Mouse (Mus musculus): ENCODE results near the gene Neu3. TPM values are rescaled to one million over a fixed set of nuclear protein-coding genes. Genes with fewer than 3 reads are reported as not detected.

Neu3 gene
- total RNA-seq (2014; rRNA removed; ENCODE audit: low replicate concordance) (3.7 and 4.7 TPM in 2 replicates), polyA plus RNA-seq (2015; fragmentation: Nextera tagmentation; extraction: Ambion mirVana) (3.0 and 3.3 TPM in 2 replicates)

- Histone ChIP-seq H3K4me2 (ENCODE audit: low read depth, low read length) (peak within 1 kb of the TSS; percentile 76), H3K9me3 (replicated peaks; ENCODE audit: control insufficient read depth, low read length) (no peaks in the 10 kb centered on the region), H3K9ac (replicated peaks; ENCODE audit: low read depth, low read length) (peak within 1 kb of the TSS; percentile 64), H3K4me3 (ENCODE audit: low read depth, low read length) (peak within 1 kb of the TSS; percentile 64), H3K27me3 (ENCODE audit: control insufficient read depth, insufficient read depth, low read length) (no peaks in the 10 kb centered on the region), H3K4me1 (ENCODE audit: control insufficient read depth, insufficient read depth) (peaks cover 27% of the 10 kb centered on the region), H3K36me3 (replicated peaks; ENCODE audit: control insufficient read depth, insufficient read depth, low read length) (no peaks in the 10 kb centered on the region), H3K27ac (ENCODE audit: low read depth) (peak within 1 kb of the TSS; percentile 92)
- TF ChIP-seq EP300 (IDR thresholded peaks at IDR 0.05; ENCODE audit: low read depth) (no peak), CTCF (IDR thresholded peaks at IDR 0.05; ENCODE audit: low read depth) (peak; percentile 21; the same call in 1 of the 2 replicates)
- WGBS: under 1% methylated on average over 26 of the region's 26 CpGs
- ATAC-seq (ENCODE audit: insufficient read depth, low read depth): peak; percentile 100
- peak; percentile 96 for DNase-seq (ENCODE audit: low spot score)
These were observed at the start of gene Neu3 for GRCm38 (mm10) chr7:99828083-99828570. Gene Neu3 (minus strand): TSS chr7:99828417.

GRCm38 (mm10) chr7:99876345-99876744 is 48.1 kb upstream of the Neu3 start:
- peak; percentile 72 for ATAC-seq (ENCODE audit: insufficient read depth, low read depth)
- TF ChIP-seq CTCF (IDR thresholded peaks at IDR 0.05; ENCODE audit: low read depth) (peak; percentile 97), EP300 (IDR thresholded peaks at IDR 0.05; ENCODE audit: low read depth) (no peak)
- 0% methylated on average over 3 of the region's 3 CpGs for WGBS

GRCm38 (mm10) chr7:99875891-99876290 is 47.7 kb upstream of the Neu3 start:
- H3K36me3 ChIP-seq (replicated peaks; ENCODE audit: control insufficient read depth, insufficient read depth, low read length): no peaks in the 10 kb centered on the region
- H3K27me3 ChIP-seq (ENCODE audit: control insufficient read depth, insufficient read depth, low read length): no peaks in the 10 kb centered on the region; the same call in 1 of the 2 replicates
- DNase-seq (ENCODE audit: low spot score): no peak
- no peak overlapping the region for H3K4me3 ChIP-seq (ENCODE audit: low read depth, low read length)
- no peak overlapping the region for H3K4me2 ChIP-seq (ENCODE audit: low read depth, low read length)
- H3K27ac ChIP-seq (ENCODE audit: low read depth): no peak overlapping the region
- TF ChIP-seq CTCF (IDR thresholded peaks at IDR 0.05; ENCODE audit: low read depth) (no peak), EP300 (IDR thresholded peaks at IDR 0.05; ENCODE audit: low read depth) (no peak)
- H3K9me3 ChIP-seq (replicated peaks; ENCODE audit: control insufficient read depth, low read length): no peaks in the 10 kb centered on the region
- WGBS: 30% methylated on average over 5 of the region's 5 CpGs
- no peak for ATAC-seq (ENCODE audit: insufficient read depth, low read depth)
- 0 out of 2 replicates have a peak, but pooled peaks cover 8% of the 10 kb centered on the region for H3K4me1 ChIP-seq (ENCODE audit: control insufficient read depth, insufficient read depth)
- no peak overlapping the region for H3K9ac ChIP-seq (replicated peaks; ENCODE audit: low read depth, low read length)

More at GRCm38 (mm10) chr7:99876345-99876744, 48.1 kb upstream of the Neu3 start:
- no peaks in the 10 kb centered on the region for H3K36me3 ChIP-seq (replicated peaks; ENCODE audit: control insufficient read depth, insufficient read depth, low read length)
- H3K9ac ChIP-seq (replicated peaks; ENCODE audit: low read depth, low read length): no peak overlapping the region
- no peaks in the 10 kb centered on the region for H3K9me3 ChIP-seq (replicated peaks; ENCODE audit: control insufficient read depth, low read length)
- H3K4me1 ChIP-seq (ENCODE audit: control insufficient read depth, insufficient read depth): 0 out of 2 replicates have a peak, but pooled peaks cover 8% of the 10 kb centered on the region
- no peaks in the 10 kb centered on the region; the same call in 1 of the 2 replicates for H3K27me3 ChIP-seq (ENCODE audit: control insufficient read depth, insufficient read depth, low read length)
- DNase-seq (ENCODE audit: low spot score): peak; percentile 80
- no peak overlapping the region for H3K27ac ChIP-seq (ENCODE audit: low read depth)
- H3K4me3 ChIP-seq (ENCODE audit: low read depth, low read length): no peak overlapping the region
- no peak overlapping the region for H3K4me2 ChIP-seq (ENCODE audit: low read depth, low read length)

GRCm38 (mm10) chr7:99873965-99874364 is 45.7 kb upstream of the Neu3 start:
- H3K27ac ChIP-seq (ENCODE audit: low read depth): no peak overlapping the region
- TF ChIP-seq EP300 (IDR thresholded peaks at IDR 0.05; ENCODE audit: low read depth) (no peak), CTCF (IDR thresholded peaks at IDR 0.05; ENCODE audit: low read depth) (no peak)
- no peak overlapping the region for H3K4me3 ChIP-seq (ENCODE audit: low read depth, low read length)
- no peak for DNase-seq (ENCODE audit: low spot score)
- H3K36me3 ChIP-seq (replicated peaks; ENCODE audit: control insufficient read depth, insufficient read depth, low read length): no peaks in the 10 kb centered on the region
- H3K27me3 ChIP-seq (ENCODE audit: control insufficient read depth, insufficient read depth, low read length): no peaks in the 10 kb centered on the region; the same call in 1 of the 2 replicates
- H3K4me2 ChIP-seq (ENCODE audit: low read depth, low read length): no peak overlapping the region
- no peak for ATAC-seq (ENCODE audit: insufficient read depth, low read depth)
- H3K9ac ChIP-seq (replicated peaks; ENCODE audit: low read depth, low read length): no peak overlapping the region
- 27% methylated on average over 6 of the region's 6 CpGs for WGBS
- no peaks in the 10 kb centered on the region for H3K9me3 ChIP-seq (replicated peaks; ENCODE audit: control insufficient read depth, low read length)
- 0 out of 2 replicates have a peak, but pooled peaks cover 8% of the 10 kb centered on the region for H3K4me1 ChIP-seq (ENCODE audit: control insufficient read depth, insufficient read depth)

GRCm38 (mm10) chr7:99869296-99869695 is 41.1 kb upstream of the Neu3 start:
- no peaks in the 10 kb centered on the region for H3K9me3 ChIP-seq (replicated peaks; ENCODE audit: control insufficient read depth, low read length)
- H3K27ac ChIP-seq (ENCODE audit: low read depth): no peak overlapping the region
- no peak for DNase-seq (ENCODE audit: low spot score)
- no peak for ATAC-seq (ENCODE audit: insufficient read depth, low read depth)
- H3K9ac ChIP-seq (replicated peaks; ENCODE audit: low read depth, low read length): no peak overlapping the region
- WGBS: 58% methylated on average over 4 of the region's 4 CpGs
- no peak overlapping the region for H3K4me3 ChIP-seq (ENCODE audit: low read depth, low read length)
- no peaks in the 10 kb centered on the region for H3K36me3 ChIP-seq (replicated peaks; ENCODE audit: control insufficient read depth, insufficient read depth, low read length)
- H3K4me2 ChIP-seq (ENCODE audit: low read depth, low read length): no peak overlapping the region
- no peaks in the 10 kb centered on the region for H3K27me3 ChIP-seq (ENCODE audit: control insufficient read depth, insufficient read depth, low read length)
- TF ChIP-seq EP300 (IDR thresholded peaks at IDR 0.05; ENCODE audit: low read depth): no peak
- TF ChIP-seq CTCF (IDR thresholded peaks at IDR 0.05; ENCODE audit: low read depth): no peak
- 0 out of 2 replicates have a peak, but pooled peaks cover 10% of the 10 kb centered on the region for H3K4me1 ChIP-seq (ENCODE audit: control insufficient read depth, insufficient read depth)
